Mouse (Mus musculus): ENCODE data around the gene Elmo3. TPM values are rescaled to one million over a fixed set of nuclear protein-coding genes. Genes with fewer than 3 reads are reported as not detected.

Gene Elmo3
- 9.4 TPM for polyA plus RNA-seq (2017; shearing (Covaris generic))

DNA sequence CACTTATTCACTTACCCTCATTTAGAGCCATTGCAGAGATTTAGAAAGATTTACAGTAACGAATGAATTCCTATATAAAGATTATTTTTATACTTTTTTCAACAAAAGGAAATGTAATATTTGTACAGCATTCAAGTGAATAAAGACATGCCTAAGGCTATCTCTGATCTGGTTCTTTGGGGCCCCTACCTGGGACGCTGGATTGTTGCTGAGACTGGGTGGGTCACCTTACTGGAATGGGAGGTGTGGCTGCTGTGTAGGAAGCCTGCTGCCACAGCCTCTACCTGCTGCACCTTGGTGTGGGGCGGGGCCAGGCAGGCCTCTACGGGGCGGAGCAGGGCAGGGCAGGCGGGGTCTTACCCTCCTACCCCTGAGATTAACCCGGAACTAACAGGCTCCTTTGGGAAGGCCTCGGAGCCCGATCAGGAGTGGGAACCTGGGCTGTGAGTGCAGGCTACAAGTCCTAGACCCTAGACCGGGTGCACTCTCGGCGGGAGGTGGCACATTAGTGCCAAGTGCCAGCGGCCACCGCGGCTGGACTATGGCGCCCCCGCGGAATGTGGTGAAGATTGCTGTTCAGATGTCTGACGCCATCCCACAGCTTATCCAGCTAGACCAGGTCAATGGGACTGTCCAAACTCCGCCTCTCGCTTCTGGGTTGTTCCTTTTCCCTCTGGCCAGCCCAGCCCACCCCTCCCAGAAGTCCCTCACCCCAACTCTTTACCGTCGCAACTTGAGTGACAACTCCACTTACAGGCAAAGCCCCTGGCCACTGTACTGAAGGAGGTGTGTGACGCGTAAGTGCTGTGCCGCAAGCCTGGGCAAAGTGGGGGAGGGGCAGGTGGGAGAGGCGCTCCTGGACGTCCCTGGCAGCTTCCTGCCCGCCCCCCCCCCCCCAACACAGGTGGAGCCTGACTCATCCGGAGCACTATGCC, at the start of gene Elmo3:
Gene Elmo3, plus strand, starts transcription at position 391 of the 935 bp plus-strand sequence.

DNA sequence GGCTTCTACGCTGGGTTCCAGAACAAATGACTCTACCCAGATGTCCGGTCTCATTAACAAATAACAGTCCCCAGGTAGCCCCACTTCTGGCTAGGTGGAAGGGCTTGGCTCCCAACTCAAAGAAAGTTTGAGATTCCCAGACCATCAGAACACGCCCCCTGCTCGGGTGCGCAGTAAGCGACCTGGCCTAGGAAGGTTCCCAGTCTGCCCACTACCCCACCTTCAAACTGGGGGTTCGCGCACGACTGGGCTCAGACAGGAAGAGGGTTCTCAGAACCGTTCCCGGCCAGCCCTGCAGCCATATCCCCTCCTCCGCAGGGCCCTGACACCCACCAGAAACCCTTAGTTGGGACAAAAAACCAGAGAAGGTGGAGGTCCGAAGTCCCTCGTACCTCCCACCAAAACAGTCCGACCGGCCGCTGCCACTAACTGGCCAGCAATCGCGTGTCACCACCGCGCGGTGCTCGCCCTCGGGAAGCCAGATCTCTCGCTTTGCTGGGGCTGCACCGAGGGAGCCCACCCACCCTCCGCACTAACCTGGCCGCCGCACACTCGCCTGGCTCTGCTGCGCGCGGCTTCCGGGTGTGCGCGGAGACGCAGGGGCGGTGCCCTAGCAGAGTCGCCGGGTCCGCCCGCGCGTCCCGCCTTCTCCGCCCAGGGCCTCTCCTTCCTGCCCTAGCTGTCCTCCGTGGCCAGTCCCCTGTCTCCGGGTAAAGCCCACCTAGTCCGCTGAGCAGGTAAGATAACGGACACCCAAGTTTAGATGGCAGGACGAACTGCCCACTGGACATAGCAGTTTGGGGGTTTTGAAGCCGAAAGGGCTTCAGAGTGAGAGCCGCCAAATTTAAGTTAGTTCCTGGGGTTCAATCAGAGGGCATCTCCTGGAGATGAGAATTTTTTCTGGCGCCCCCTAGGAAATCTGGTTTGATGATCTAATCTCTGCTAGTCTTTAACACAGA, 41.1 kb upstream of the Elmo3 start, which contains the start of the genes Tradd and Fbxl8:
Gene Tradd, minus strand, starts transcription at position 586 of the 959 bp plus-strand sequence.
Gene Fbxl8, plus strand, starts transcription at position 625 of the 959 bp plus-strand sequence.

DNA sequence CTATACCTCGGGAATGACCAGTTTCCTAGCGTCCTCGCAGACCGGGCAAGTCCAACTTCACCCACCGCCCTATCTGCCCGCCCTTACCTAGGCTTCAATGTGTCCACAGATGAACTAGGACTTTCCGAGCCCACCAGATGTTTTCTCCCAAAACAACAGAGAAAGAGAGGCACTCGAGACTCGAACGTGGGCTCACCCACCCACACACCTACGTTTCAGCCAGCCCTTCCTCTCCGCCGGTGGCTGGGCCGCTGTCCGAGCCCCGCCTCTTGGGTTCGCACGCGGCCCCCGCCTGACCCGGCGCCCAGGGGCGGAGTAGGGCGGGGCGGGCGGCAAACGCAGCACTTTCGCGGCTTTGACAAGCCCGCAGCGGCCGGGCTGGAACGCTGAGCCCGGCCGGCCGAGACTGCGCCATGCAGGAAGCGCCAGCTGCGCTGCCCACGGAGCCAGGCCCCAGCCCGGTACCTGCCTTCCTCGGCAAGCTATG, 35.9 kb upstream of the Elmo3 start, which contains the start of gene Hsf4:
Gene Hsf4, plus strand, starts transcription at position 341 of the 487 bp plus-strand sequence.

DNA sequence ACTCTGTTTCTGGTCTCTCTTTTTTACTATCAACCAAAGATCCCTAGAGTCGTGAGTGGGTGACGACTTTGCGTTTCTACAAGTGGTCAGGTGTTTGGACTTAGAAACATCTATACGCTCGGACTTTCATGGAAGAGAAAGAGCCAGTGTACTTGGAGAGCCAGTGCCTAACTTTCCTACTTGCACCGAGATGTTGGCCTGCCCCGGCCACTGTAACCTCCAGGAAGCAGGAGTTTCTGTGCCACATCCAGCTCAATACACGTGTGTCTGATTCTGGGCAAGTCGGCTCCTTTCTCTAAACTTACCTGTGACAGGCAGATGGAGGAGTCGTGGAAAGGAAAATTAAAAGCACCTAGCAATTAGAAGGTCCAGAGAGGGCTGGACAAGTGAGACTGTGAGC, 29.6 kb upstream of the Elmo3 start, which contains the start of gene Nol3:
Gene Nol3, plus strand, starts transcription at position 301 of the 400 bp plus-strand sequence.

DNA sequence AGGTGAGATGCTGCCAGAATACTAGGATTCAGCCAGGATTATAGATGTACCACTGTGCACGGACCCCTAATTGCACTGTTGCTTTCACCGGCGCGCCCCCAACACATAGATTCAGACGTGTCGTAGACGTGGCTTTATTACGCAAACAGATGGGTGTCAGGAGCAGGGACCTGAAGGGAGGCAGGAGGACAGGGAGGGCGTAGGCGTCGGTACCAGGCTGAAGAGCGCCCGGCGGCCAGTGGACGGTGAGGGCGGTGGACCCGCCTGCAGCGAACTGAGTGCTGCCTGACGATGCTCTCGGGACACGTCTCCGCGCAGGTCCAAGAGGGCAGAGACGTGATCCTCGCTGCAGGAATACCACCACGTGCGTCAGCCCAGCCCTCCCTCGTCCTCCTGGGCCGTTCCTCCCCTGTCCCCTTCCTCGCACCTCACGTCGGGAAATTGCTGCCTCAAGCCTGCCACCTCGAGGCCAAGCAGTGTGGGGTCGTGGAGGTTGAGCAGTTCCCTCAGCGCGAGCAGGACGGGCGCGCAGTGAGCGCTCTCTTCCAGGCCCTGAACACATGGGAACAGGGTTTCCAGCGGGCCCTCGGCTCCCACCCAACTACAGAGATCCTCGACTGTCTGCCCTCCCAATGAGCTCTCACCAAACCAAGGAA, 15.5 kb upstream of the Elmo3 start, which contains the start of gene 4931428F04Rik:
Gene 4931428F04Rik, minus strand, starts transcription at position 60 of the 656 bp plus-strand sequence.

DNA sequence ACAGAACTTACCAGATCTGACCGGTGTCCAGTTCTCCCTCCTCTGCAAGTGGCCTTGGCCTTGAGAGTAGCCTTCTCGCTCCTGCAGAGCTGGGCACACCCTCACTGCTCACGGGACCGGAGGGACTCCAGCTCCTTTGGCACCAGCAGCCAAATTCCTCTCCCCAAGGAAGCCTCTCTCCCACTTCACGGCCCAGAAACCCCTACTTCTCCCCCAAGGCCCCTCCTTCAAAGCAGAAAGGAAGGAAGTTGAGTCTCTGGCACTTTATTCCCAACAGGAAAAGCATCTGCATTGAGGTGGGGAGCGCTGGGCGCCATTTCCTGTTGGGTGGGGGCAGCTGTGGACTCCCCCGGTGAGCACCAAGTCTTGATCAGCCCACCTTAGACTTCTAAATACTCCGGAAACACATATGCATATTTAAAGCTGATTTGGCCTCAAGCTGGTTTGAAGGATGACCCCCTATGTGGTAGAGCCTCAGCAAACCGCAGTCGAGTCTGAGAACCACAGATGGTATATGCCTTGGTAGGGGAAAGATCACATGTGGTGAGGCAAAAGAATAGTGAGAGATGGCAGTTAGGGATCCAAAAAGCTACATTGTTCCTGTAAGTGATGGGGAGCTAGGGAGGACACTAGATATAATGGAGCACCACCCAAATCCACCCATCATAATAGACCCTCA, 9.4 kb upstream of the Elmo3 start, which contains the start of gene Exoc3l:
Gene Exoc3l, minus strand, starts transcription at position 207 of the 679 bp plus-strand sequence.

DNA sequence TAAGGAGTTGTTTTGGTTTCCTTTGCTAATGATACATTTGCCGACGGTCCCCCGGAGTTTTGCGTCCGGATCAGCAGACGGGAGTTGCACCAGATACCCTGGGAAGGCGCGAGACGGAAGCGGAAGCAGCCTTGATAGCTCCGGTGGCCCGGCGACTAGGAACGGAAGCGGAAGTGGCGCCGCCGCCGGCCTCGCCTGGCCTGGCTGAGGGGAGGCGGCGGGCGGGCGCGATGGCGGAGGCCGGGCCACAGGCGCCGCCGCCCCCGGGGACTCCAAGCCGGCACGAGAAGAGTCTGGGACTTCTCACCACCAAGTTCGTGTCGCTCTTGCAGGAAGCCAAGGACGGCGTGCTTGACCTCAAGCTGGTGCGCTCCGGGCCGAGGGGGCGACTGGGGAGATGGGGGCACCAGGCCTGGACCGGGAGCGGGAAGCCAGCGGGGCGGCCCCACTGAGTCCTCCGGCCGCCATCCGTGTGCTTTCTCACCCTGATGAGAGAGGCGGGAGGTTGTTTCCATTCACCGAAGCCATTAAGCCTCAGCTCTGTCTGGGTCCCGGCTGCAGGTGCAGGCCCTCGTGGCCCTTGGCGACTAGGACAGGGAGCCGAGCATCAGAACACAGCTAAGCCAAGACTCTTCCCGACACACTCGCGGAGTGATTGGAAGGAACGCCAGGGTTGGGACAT, 7.7 kb upstream of the Elmo3 start, which contains the start of gene E2f4:
Gene E2f4, plus strand, starts transcription at position 153 of the 682 bp plus-strand sequence.

DNA sequence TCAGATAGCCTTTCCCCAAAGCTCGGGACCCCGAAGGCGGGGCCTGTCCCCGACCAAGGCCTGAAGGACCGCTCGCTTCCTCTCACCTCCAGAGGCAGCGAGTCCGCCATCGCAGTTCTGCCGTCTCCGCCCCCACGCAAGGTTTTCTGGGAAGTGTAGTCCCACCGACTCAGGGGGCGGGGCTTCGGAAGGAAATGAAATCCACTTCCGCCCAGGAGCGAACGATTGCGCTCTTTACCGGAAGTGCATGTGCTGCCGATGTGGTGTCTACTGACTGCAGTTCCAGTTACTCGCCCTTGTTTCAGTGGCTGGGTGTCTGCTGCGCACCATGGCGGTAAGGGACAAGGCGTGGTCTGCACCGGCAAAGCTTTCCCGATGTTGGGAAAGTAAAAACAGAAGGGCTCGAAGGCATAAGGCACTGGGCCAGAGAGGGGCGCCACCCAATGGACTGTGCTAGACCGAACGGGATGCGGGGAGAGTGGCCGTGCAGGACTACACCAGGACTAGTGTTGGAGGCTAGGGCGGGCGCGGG, 20.8 kb downstream of the Elmo3 start, which contains the start of the genes Lrrc29 and Tmem208:
Gene Lrrc29, minus strand, starts transcription at position 138 of the 532 bp plus-strand sequence.
Gene Tmem208, plus strand, starts transcription at position 214 of the 532 bp plus-strand sequence.

DNA sequence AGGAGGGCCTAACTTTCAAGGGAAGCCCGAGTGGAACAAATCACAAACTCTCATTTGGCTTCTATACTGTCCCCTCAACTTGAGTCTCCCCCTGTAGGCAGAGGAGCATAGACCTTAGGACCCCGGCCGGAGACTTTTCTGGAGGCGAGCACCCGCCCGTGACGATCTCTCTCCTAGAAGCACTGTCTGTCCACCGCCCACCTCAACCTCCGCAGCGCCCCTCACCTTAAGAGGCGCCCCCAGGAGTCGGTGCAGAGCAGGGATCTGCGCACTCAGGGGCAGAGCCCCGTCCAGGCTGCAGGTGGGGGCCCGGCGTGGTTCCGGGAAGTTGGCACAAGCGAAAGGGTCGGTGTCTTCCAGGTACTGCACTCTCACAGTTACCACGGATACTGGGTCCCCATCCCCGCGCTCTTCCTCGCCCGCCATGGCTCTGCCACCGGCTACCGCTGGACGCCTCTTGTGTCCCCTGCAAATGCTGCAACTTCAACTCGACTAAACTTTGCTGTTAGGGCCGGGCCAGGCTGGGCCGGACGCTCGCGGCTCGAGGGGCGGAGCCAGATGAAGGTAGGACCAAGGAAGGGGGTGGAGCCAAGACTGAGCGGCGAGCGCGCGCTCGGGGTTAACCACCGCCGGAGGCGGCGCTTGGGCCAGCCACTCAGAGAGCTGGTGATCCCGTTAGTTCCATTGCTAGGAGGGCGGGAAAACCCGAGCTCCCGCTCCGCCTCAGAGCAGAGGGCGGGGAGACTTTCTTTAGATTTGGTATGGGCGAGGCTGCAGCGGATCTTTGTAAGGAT, 42.2 kb downstream of the Elmo3 start, which contains the start of gene Fhod1:
Gene Fhod1, minus strand, starts transcription at position 526 of the 794 bp plus-strand sequence.

DNA sequence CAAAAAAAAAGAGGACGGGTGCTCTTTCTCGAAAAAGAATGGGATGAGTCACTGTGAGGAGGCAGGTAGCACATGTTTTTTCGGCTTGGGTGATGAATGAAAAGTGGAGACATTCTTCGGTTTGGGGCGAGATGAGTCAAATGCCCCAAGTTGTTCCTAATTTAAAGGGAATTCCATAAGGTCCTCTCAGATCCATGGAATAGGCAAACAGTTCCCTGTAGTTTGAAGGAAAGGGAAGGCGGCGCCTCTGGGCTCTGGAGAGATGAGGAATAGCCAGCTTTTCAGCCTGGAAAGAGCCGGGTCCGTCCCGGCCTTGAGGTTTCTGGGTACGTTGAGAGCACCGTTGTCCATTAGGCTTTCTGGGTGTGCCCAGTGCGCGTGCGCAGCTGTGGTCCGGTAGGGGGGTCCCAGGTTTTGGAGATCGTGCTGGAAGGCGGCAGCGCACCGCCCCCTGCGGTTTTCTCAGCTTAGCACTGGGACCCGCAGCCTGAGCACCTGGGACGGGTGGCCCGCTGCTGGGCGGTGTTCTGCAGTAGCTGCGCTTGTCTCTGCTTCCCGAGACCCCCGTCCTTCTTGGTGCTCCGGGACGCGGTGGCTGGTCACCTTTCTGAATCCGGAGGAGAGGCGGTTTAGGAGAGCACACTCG, 43.2 kb downstream of the Elmo3 start, which contains the start of gene Slc9a5:
Gene Slc9a5, plus strand, starts transcription at position 394 of the 646 bp plus-strand sequence.

Other genes with a start within 250 kb of the Elmo3 start
- not detected for gene Ces3b, start 221.8 kb upstream of the Elmo3 start, polyA plus RNA-seq (2017; shearing (Covaris generic))
- gene Ces4a, start 173.8 kb upstream of the Elmo3 start, polyA plus RNA-seq (2017; shearing (Covaris generic)) = not detected
- gene Cbfb, start 134.9 kb upstream of the Elmo3 start, polyA plus RNA-seq (2017; shearing (Covaris generic)) = 118 TPM
- gene D230025D16Rik, start 80.5 kb upstream of the Elmo3 start, polyA plus RNA-seq (2017; shearing (Covaris generic)) = 27.3 TPM
- 0.92 TPM for gene B3gnt9, start 50.4 kb upstream of the Elmo3 start, polyA plus RNA-seq (2017; shearing (Covaris generic))
- 80.1 TPM for gene Tradd, start 41.0 kb upstream of the Elmo3 start, polyA plus RNA-seq (2017; shearing (Covaris generic))
- 21.7 TPM for gene Fbxl8, start 41.0 kb upstream of the Elmo3 start, polyA plus RNA-seq (2017; shearing (Covaris generic))
- gene Hsf4, start 35.8 kb upstream of the Elmo3 start, polyA plus RNA-seq (2017; shearing (Covaris generic)) = 0.80 TPM
- not detected for gene Nol3, start 29.5 kb upstream of the Elmo3 start, polyA plus RNA-seq (2017; shearing (Covaris generic))
- 1.3 TPM for gene 4931428F04Rik, start 15.7 kb upstream of the Elmo3 start, polyA plus RNA-seq (2017; shearing (Covaris generic))
- gene Exoc3l, start 9.5 kb upstream of the Elmo3 start, polyA plus RNA-seq (2017; shearing (Covaris generic)) = 1.5 TPM
- gene E2f4, start 7.9 kb upstream of the Elmo3 start, polyA plus RNA-seq (2017; shearing (Covaris generic)) = 168 TPM
- gene Lrrc29, start 20.7 kb downstream of the Elmo3 start, polyA plus RNA-seq (2017; shearing (Covaris generic)) = 4.7 TPM
- gene Tmem208, start 20.8 kb downstream of the Elmo3 start, polyA plus RNA-seq (2017; shearing (Covaris generic)) = 127 TPM
- gene Fhod1, start 42.4 kb downstream of the Elmo3 start, polyA plus RNA-seq (2017; shearing (Covaris generic)) = 1.7 TPM
- gene Slc9a5, start 43.2 kb downstream of the Elmo3 start, polyA plus RNA-seq (2017; shearing (Covaris generic)) = 0.91 TPM
- gene Plekhg4, start 67.7 kb downstream of the Elmo3 start, polyA plus RNA-seq (2017; shearing (Covaris generic)) = not detected
- gene Kctd19, start 107.9 kb downstream of the Elmo3 start, polyA plus RNA-seq (2017; shearing (Covaris generic)) = 0.10 TPM
- gene Lrrc36, start 108.0 kb downstream of the Elmo3 start, polyA plus RNA-seq (2017; shearing (Covaris generic)) = not detected
- gene Tppp3, start 165.9 kb downstream of the Elmo3 start, polyA plus RNA-seq (2017; shearing (Covaris generic)) = 0.35 TPM
- 5.9 TPM for gene Zdhhc1, start 191.3 kb downstream of the Elmo3 start, polyA plus RNA-seq (2017; shearing (Covaris generic))
- gene Hsd11b2, start 213.2 kb downstream of the Elmo3 start, polyA plus RNA-seq (2017; shearing (Covaris generic)) = not detected